Mouse (Mus musculus) right cerebral cortex, postnatal 25 days (tissue): Measurements from ENCODE around the gene Taok1.
A peak's percentile ranks its signal among the peaks of the same experiment; 100 is the strongest.

Experiments used
- DNase-seq: peaks from one replicate; pipeline ENCODE4 v3.0.0; 2022

Gene Taok1

DNA sequence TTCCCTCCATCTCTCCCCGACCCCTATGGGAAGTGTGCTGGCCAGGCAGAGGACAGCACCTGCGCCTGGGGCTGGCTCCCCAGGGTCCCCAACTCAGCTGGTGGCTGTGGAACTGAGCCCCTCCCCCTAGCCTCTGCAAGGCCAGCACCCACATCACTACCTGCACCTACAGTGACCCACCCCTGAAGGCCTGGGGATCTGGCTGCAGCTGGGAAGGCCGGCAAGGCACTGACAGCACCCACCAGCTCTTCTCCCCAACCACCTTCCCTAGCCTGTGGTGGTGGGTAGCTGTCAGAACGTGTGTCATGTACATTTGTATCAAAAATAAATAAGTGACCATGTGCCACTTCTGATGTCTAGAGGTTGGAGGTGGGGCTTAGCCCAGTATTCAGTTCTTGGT, 100.2 kb downstream of the Taok1 start:
- no peak for DNase-seq

DNA sequence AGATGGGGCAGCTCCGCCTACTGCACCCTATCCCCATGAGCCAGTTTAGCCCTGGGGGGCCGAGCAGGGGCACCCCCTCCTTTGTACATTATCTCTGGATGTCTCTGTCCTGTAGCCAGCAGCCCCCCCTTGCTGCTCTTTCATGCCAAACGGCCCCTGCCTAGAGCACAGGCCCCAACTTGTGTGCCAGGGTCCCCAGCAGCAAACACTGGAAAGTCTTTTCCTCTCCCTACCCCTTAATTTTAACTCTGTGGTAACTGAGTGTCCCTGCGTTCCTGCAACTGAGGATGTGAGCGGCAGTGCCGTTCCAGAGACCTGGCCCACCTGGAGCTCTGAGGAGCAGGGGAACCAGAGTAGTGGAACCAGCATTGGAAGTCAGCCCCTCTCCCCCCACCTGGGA, 100.7 kb downstream of the Taok1 start:
- no peak for DNase-seq

DNA sequence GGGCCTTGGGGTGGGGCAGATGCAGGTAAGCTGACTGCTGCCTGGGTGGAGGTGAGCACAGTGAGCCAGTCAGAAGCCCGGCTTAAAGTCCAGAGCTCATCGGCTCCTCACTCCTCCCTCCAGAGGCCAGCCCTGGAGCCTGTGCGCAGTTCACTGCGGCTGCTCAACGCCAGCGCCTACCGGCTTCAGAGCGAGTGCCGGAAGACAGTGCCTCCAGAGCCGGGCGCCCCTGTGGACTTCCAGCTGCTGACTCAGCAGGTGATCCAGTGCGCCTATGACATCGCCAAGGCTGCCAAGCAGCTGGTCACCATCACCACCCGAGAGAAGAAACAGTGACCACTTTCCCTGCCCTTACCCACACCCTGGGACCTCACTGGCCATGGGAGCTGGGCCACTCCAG, 101.3 kb downstream of the Taok1 start:
- DNase-seq, result no peak

DNA sequence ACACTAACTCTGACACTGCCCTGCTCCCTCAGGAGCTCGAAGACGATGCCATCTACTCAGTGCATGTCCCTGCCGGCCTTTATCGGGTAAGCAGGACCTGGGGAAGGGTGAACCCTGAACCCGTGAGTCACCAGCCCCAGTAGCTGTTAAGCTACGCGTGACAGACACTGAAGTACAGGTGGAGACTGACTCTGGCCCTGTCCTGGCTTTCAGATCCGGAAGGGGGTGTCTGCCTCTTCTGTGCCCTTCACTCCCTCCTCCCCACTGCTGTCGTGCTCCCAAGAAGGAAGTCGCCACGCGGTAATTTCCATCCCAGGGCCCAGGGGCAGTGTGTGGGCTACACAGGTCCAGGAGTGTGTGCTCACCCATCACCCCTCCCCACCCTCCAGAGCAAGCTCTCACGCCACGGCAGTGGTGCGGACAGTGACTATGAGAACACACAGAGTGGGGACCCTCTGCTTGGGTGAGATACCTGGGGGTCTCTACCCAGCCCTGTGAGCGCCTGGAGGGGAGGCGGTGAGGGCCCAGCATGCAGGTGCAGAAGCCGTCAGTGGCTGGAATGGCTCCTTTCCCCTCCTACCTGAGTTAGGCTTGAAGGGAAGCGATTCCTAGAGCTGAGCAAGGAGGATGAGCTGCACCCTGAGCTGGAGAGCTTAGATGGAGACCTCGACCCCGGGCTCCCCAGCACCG, 102.2 kb downstream of the Taok1 start:
- DNase-seq, result no peak

DNA sequence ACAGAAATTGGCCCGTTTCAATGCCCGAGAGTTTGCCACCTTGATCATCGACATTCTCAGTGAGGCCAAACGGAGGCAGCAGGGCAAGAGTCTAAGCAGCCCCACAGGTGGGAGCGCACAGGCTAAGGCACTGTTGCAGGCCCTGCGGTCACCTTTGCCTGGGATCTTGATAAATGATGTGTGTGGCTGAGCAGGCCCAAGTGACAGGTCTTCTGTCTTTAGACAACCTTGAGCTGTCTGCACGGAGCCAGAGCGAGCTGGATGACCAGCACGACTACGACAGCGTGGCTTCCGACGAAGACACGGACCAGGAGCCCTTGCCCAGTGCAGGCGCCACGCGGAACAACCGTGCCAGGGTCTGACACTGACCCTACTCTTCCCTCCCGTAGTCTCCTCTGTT, 103.2 kb downstream of the Taok1 start:
- no peak for DNase-seq

DNA sequence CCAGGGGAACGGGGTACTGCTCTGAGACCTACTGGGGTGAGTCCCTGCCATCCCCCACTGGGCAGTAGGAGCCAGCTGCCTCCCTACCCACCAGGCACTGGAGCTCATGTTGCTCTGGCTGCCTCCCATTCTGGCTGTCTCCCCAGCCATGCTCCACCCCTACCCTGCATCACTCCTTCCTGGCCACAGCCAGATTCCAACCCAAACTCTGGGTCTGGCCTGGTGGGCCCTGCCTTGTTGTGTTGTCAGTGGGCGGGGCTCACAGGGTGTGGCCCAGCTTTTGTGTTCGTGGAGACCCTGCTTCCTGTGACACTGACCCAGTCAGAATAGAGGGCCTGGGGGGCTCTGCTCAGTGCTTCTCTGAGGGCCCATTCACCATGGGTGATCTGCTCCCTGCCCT, 104.1 kb downstream of the Taok1 start:
- no peak for DNase-seq

DNA sequence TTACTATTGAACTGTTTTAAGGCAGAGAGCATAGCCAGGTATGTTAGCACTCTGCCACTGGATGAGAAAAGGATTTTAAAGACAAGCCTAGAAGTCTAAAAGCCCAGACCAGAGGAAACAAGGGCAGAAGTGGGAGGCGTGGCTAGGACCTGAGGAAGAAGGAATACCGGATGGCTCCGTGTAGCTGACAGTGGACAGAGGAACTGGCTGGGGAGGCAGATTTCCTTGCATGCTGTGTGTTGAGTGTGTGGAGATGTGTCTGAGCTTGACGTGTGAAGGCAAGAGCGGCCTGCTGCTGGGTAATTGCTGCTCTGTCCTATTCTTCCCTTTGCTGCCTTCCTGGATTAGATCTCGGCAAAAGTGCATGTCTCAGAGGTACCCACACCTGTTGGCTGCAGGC, 105.1 kb downstream of the Taok1 start:
- DNase-seq, result no peak

DNA sequence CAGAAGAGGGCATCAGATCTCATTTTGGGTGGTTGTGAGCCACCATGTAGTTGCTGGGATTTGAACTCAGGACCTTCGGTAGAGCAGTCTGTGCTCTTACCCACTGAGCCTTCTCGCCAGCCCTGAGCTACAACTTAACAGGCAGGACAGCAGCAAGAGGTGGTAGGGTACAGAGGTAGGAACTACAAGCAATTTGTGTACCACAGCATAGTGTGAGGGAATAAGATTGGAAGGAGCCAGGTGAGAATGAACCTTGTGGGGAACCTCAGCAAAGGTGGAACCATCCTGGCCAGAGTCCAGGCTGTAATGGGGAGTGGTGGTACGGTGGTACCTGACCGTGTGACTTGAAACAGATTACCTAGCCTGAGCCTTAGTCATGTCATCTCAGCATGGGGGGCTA, 105.6 kb downstream of the Taok1 start:
- DNase-seq, result no peak

DNA sequence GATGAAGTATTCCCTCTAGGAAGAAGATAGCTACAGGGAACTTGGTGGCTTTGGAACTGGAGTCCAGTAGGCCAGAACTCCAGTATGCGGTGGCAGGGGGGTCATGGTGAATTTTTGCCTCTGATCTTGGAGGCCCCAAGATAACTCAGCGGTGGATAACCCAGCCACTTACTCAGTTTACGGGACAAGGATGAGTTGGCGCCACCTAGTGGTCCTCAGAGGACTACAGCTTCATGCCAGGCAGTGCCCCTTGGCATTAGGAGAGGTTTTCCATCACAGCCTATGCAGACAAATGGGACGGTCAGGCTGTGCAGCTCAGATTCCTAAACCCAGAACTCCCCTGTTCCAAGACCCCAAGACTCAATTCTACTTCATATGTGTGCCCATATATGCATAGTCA, 106.2 kb downstream of the Taok1 start:
- DNase-seq, result peak; percentile 62

DNA sequence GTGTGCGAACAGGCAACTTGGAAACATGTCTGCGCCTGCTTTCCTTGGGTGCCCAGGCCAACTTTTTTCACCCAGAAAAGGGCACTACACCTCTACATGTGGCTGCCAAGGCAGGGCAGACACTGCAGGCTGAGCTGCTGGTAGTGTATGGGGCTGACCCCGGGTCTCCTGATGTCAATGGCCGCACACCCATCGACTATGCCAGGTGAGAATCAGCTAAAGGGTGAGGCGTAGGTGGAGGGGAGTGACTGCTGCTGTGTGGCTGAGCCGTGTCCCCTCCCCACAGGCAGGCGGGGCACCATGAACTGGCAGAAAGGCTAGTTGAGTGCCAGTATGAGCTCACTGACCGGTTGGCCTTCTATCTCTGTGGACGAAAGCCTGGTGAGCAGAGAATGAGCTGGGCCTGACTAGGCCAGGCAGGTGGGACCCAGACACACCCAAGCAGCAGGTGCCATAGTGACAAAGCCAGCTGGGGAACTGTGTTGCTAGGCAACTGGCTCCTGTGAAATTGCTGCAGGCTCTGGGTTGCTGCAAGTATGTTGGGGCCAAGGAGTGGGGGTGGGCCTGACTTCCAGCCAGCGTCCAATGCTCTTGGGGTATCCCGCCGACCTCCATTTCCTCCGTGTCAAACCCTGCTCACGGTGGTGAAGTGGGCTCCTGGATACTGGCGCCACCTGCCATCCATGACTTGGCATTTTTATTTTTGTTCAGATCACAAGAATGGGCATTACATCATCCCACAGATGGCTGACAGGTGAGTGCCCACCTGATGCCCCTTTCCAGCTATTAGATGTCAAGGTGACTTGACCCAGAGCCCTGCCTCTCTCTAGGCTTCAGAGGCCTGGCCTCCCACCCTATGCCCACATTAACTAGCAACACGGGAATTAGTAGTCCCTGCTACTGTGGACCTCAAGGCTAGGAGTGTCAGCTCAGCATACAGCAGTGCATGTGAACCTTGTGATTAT, 107.0 kb downstream of the Taok1 start:
- DNase-seq, result peak; percentile 75

DNA sequence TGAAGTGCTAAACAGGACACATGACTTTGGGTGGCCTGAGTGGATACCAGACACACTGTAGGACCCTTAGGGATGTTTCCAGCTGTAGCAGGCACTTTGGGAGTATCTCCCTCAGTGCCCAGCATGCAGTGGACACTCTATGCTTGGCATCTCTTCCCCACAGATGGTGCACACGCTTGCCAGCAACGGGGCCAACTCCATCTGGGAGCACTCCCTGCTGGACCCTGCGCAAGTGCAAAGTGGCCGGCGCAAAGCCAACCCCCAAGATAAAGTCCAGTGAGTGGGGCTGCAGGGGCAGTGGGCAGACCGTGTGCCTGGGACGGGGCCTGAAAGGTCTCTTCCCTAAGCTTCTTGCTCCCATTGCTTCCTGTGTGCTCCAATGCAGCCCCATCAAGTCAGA, 108.3 kb downstream of the Taok1 start:
- no peak for DNase-seq

DNA sequence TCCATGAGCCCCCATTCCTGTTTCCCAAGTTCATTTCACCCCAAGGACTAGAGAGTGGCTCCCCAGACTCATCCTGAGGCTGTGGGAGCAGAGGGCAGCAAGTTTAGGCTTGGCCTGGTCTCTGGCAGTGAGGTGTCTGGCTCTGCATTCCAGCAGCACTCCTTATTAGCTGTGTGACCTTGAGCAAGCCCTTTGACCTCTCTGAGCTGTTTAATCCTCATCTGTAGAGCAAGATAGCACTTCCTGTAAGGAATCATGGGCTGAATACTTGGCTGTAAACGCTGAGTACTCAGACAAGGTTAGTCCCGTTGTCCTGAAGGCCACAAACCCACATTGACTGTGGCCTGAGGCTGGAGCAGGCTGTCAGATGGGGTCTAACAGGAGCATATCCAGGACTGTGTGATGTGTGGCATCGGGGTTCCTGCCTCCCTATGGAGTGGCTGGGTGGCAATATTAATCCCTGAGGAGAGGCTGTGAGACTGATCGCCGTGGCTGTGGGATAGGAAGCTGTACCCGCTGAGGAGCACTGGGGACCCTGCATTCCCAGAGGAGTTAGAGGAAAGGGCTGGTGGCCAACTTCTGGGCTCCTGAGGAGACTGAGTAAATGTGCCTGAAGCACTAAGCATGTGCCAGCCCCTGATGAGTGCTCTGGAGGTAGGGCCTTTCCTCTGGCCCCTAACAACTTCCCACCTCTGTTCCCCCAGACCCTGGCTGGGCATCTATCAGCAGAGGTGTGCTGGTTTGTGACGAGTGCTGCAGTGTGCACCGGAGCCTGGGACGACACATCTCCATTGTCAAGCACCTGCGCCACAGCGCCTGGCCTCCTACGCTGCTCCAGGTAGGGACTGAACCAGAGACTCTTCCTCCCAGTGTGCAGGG, 109.1 kb downstream of the Taok1 start:
- DNase-seq, result no peak

DNA sequence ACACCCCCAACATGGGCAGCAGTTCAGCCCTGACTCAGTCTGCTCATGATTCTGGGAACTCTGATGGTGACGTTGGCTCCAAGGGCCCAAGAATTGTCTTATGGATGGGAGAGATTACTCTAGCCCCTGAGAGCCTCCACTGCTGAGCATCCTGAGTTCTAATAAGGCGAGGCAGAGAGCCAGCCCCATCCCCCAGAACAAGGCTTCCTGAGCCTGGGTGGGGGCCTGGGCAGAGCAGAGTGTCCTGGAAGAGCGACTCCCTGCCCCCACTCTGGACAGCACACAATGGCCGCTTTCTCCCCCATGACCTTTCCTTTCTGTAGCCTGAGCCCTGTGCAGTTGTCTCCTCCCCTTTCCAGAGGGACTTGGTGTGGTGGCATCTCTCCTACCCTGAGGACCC, 109.8 kb downstream of the Taok1 start:
- DNase-seq, result no peak

DNA sequence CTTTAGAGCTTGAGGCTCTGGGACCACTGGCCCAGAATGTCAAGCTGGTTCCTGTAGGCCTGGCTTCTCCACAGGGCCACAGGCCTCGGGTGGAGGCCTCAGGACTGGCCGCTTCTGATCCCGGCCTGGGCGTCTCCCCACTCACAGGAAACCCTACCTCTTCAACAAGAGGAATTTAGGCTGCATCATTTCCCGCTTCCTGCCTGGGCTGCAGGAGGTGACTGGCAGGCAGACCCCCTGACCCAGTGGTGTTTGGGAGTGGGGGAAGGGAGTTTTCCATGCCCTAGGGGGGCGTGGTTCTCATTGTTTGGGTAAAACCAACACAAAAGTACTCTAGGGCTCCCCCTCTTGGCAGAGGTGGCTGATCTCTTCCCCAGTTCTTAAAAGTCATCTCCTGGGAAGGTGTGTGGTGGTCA, 110.3 kb downstream of the Taok1 start:
- DNase-seq, result no peak

DNA sequence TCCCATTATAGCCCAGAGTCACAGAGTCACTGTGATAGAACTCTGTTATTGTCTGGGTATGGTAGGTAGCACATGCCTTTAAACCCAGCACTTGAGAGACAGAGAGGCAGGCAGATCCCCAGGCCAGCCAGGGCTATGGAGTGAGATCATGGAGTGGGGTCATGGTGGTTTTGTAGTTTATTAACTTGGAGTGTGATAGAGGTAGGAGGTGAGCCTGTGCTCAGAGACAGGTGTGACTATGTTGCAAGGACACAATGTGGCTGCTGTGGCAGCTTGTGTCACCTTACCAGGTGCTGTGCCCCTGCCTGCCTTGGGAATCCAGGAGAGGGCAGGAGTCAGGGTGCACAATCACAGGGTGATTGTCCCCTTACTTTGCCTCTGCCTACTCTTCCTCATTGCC, 112.1 kb downstream of the Taok1 start:
- no peak for DNase-seq

DNA sequence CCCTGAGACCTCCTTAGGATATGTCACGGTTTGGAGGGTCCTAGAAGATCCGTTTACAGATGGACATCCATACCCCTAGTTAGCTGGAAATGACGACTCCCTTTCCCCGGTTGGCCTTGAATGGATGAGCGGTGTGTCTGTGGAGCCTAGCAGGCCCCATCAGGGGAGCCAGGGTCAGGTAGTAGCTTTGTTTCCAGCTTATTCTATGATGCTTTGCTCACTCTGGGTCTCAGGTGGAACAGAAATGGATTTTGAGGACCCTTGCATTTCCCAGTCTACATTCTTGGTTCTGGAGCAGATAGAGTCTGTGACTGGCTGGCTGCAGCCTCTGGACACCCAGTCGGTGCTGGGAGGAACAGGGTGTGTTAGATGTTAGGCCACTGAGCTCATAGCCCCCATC, 112.8 kb downstream of the Taok1 start:
- no peak for DNase-seq

DNA sequence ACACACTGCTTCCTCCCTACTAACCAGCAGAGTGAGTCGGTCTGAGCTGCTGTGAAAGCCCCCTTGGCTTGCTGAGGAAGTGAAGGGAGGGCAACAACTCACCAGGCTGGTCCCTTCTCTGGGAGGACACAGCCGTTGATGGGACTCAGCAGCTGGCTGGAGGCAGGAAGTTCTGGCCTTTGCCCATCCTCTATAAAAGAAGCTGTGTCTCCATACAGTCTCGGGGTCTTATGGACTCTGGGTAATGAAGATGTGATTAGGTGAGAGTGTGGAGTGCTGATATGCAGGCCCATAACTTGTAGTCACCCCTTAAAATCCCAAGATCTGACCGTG, 113.3 kb downstream of the Taok1 start:
- DNase-seq, result no peak

DNA sequence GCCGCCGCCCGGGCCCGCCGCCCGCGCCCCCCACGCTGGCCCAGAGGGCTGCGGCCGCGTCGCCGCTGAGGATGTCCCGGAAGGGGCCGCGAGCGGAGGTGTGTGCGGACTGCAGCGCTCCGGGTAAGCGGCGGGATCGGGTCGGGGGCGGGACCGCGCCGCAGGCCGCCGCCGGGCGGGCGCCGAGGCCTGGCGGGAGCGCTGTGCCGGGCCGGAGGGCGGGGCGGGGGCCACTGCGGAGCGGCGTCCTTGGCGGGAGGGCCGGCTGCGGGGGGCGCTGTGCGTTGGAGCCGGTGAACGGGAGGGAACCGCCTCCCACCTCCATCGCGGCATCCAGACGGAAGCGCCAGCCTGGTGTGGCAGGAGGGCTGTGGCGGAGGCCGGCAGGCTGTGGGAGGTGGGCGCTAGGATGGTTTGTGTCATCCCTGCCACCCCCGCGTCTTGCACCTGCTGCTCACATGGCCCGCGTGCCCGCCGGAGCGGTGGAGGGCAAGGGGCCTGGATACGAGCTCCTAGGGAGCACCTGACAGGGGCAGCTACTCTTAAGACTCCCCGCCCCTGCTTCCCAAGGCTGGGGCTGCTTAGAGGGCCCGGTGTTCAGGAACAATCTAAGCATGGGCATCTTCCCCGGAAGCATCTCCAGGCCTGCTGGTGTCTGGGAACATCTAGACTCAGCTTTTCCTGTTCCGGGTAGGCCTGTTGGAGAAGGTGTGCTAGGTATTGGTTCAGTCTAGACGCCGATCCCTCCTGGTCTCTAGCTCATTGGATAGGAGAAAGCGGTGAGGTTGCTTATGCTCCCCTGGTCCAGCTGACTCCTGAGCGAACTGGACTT, 113.9 kb downstream of the Taok1 start, which contains the start of gene Git1:
Gene Git1 (plus strand): TSS at position 51 of the 832 bp plus-strand sequence.
- DNase-seq, result peak; percentile 79

DNA sequence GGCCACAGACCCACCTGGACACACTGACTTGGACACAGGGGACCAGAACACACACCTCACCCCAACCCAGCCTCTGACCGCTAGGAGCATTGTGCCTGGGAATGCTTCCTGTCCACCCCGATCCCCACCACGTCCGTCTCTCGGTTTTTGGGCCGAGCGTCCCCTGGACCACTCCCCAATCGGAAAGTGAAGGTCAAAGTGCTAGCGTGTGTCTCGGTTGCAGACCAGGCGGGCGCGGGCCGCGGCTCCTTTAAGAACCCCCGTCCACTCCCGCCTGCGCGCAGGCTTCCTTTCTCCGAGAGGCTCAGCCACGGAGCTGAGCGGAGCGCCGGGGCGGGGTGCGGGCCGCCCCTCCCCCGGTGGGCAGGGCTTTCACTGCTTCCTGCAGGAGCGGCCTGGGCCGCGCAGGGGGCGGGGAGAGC, 114.7 kb downstream of the Taok1 start:
- DNase-seq, result peak; percentile 93

DNA sequence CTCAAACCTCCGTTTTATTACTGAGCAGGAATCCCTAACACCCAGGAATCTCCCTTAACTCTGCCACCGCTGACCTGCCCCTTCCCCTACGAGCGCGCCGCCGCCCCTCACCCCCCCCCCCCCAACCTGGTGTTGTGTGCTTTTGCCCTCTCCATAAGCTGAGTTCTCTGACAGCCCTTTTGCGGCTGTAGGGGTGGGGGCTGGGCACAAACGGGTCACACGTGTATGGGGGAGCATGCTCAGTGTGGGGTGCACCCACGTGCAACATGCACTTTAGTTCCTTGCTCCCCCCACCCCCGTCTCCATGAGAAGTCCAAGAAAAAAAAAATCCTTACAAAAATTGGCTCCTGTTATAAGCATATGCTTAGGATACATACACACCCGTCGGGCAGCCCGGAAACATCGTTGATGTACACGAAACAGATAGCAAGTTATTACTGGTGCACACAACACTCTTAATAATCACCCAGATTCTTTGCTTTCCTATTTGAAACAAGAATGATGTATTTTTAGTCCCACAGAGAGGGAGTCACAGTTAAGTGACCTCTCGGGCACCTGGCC, 115.2 kb downstream of the Taok1 start:
- peak; percentile 49 for DNase-seq

DNA sequence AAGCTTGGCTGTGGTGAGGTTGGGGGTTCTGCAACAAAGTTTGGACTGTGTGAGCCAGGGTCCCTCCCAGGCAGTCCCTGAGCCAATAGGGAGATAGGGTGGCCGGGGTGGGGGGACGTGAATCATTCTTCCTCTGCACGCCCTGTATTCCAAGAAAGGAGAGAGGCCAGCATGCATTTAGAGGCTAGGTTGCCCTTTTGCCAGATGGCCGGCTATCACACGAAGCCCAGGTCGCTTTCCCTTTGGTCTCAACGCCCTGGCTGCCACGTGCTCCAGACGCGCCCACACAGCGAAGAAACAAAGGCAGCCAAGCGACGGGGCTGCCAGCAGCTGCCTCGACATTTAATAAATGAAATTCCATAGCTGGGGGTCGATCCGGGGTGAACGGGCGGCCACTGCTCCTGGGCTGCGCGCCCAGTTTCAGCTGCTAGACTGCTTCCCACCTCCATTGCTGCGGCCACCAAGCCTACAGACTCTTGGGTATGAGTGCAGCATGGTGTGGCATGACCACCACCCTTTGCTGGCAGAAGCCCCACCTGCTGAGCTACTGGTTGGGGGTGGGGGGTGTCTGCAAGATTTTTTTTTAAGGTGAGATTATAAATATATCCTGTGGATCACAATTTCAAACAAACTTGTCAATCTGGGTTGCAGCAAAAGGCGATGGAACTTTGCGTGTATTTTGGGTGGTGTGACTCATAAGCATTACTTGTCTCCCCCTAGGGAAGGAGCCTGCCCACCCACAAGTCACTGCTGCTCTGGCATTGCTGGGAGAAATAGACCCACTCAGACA, 115.9 kb downstream of the Taok1 start:
- DNase-seq, result peak; percentile 60
